Mouse (Mus musculus): Measurements from ENCODE around the gene Mrnip.
"Not testable (repeated sequence)": the region's sequence is repeated elsewhere in the genome, so short reads cannot be mapped to it uniquely, and the experiment has no call there.

The Mrnip gene

DNA sequence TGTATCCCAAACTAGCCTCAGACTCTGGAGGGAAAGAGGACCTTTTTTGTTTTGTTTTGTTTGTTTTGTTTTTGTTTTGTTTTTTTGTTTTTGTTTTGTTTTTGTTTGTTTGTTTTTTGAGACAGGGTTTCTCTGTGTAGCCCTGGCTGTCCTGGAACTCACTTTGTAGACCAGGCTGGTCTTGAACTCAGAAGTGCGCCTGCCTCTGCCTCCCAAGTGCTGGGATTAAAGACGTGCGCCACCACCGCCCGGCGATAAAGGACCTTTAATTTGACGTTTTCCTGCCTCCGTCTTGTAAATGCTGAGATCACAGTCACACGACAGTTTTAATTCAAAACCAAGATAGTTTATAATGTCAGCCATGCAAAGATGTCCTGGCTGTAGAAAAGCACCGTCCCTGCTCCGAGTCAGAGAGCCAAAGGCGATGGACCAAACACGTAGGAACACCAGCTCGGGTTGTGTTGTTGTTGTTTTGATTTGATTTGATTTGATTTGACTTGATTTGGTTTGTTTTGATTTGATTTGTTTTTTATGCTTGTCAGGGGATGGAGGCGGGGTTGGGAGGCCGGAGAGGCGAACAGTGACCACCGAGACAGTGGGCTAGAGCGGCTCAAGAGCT is at the start of gene Mrnip:
Gene Mrnip (plus strand): TSS at position 334 of the 619 bp plus-strand sequence.
- not testable (repeated sequence) for DNase-seq (ENCODE audit: low read depth, low spot score)

DNA sequence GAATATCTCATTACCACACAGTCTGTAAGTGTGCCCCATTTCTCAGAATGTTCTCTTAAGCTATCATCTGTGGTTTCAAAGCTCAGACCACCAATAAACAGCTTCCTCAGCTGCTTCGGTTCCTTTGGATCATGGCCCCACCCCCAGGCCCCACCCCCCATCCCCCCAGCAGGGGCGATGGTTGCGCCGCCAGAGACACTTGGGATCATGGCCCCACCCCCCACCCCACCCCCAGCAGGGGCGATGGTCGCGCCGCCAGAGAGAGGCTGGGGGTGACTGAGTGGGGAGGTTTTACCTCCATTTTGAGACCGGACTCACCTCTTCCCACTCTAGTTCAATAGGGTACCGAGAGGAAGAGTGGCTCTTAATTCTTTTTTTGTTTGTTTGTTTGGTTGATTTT is 46.5 kb upstream of the Mrnip start:
- no peak for DNase-seq (ENCODE audit: low read depth, low spot score)

DNA sequence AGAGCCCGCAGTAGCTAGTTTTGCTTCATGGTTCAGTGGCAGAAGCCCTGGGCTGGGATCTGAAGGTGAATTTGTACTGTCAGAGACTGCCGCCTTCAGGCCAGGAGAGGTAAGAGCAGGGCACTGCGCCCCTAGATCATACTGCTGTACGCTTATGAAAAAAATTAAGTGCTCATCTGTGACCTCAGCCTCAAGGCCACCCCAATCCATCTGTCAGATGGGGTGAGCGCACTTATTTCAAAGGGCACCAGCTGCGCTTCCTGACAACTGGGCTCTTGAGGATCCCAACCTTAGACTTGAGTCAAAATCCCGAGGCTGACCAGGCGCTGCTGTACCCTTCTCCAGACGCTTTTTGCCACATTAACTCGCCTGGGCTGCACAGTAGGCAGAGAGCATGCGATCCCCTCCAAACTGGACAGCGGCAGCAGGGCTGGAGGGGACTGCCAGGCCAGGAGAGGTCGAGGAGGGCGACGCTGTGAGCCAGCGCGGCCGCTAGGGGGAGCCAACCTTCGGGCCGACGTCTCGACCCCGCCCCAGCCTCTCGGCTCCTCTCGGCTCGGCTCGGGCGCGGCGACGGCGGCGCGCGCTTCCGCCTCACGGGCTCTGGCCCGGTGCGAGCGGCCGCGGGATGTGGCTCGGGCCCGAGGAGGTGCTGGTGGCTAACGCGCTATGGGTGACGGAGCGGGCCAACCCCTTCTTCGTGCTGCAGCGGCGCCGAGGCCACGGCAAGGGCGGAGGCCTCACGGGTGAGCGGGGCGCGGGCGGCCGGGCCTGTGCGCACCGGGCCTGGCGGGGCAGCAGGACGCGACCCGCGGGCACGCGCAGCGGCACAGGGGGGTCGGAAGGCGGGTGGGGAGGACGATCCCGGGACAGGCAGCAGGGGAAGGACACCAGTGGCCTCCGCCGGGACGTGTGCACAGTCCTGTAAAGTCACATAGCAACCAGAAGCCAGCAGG is 43.2 kb upstream of the Mrnip start, which contains the start of gene Tbc1d9b:
Gene Tbc1d9b (plus strand): TSS at position 586 of the 956 bp plus-strand sequence.
- peak; percentile 92 for DNase-seq (ENCODE audit: low read depth, low spot score)

DNA sequence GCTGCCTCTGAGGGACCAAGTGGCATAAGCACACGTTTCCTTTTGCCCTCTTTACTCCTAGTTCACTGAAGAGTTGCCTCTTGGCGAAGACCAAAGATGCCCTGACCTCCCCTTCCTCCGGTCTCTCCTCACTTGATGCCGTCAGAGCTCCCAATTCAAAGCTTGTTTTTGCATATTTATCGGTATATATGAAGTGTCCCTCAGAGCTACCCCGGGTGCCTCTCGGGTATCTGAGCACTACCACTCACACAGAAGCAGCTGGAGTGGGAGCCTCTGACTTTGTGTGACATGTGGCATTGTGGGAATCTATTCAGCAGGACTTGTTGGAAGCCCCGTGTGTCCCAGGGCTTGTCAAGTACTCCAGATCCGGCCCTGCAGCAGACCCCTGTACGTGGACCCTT is 42.4 kb upstream of the Mrnip start:
- DNase-seq (ENCODE audit: low read depth, low spot score): peak; percentile 9

DNA sequence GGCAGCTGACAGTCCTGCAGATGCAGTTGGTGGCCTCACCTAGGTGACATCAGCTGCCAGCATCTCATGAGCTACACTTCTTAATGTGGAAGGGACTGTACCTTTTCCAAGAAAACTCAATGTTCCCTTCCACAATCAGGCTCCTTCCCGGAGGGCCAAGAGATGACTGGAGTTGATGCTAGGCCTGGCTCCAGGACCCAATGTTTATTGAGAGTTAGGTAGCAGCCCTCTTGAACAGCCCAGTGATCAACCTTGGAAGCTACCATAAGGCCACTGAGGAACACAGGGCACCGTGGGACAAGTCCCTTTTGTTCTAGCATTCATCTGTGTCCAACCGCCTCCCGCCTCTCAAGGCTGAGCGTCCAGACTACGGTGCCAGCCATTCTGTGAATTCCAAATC is 42.0 kb upstream of the Mrnip start:
- DNase-seq (ENCODE audit: low read depth, low spot score): no peak

DNA sequence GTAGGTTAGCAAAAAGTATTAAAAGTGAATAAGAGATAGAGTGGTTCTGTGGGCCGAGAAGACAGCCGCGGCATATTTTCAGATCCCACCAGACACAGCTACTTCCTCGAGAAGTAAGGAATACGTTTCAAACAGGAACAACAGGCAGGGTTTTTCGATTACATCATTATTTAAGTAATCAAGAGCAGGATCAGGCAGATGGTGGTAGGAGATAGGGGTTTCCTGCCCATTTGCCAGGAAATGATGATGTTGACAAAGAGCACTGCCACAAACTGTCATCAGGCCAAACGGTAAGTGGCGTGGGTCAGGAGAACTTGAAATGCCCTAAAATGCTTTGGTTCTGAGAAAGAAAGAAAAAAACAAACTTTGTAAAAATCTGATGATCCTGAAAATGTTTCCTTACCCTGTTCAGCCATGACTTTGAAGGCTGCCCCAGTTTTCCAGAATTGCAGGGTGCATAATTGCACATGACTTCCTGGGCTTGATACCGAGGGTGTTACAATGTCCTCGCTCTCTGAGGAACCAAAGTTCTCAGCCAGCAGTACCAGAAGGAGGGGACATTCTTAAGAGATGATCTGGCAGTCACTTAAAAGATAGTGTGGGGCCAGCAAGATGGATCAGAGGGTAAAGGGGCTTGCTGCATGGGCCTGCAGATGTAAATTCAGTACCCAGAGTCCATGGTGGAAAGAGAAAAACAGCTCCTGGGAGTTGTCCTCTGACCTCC is 39.9 kb upstream of the Mrnip start:
- DNase-seq (ENCODE audit: low read depth, low spot score): no peak

DNA sequence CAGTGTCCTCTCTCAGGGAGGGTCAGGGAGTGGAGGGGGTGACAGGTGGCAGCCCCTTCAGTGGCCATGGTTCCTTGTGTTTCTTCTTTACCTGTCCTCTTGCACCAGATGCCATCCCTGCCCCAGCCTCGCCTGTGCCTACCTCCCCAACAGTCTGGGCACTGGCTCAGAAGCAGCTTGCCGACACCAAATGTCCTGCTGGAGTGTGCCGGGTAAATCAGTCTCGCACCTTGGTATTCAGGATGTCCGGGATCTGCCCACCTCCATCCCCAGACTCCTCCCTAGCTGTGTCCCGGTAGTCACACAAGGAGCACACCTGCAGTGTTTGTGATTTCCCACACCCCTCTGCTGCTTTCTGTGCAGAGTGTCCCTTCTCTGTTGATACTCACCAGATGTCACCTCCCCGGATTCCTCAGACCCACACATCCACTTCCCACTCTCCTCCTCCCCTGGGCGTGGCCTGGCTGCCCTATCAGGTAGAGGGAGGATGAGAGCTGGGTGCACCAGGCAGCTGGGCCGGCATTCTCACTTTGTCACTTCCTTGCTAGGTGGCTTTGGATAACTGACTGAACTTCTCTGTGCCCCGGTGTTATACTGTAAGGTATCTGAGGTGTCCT is 35.9 kb upstream of the Mrnip start:
- no peak for DNase-seq (ENCODE audit: low read depth, low spot score)

DNA sequence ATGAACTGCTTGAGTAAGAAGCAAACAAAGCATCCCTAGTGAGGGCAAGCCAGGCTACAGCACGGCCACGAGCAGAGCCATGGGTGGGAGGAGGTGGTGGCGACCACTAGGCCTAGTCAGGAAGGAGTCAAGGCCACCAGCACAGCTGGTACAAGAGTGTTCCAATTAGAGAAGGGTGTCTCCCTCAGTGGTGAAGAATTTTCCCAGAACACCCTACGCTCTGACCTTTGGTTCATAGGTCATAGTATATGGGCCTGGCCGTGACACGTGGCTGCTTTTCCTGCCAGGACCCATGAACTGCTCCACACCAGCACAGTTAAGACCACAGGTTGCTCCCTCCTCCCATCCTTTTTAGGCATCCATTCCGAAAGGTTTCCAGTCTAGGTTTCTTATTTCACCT is 34.7 kb upstream of the Mrnip start:
- no peak for DNase-seq (ENCODE audit: low read depth, low spot score)

DNA sequence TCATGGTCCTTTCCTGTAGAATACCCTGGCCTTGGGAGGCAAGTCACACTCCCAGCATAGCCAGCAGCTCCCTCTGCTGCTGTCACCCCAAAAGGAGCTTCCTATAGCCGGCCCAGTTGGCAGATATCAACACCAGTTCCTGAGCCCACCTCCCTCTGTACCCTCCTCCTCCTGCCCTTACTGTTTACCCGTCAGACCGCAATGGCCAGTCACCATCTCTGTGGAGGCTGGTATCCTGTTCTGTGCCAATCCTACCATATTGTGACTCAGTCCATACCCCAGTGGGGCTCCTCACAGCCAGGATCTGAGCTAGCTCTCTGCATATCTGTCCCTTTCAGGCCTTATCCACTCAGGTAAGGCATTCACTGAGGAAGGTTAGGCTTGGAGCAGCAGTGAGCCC is 28.7 kb upstream of the Mrnip start:
- no peak for DNase-seq (ENCODE audit: low read depth, low spot score)

DNA sequence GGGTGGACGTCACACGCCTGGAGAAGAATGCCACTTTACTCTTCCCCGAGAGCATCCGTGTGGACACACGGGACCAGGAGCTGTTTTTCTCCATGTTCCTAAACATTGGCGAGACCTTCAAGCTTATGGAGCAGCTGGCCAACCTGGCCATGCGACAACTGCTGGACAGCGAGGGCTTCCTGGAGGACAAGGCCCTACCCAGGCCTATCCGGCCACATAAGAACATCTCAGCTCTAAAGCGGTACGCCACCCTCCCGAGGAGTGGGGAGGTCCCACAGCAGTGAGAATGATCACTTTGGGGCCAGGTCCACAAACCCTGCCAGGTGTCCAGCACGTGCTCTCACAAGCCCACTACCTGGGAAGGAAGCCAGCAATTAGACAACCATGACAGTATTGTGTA is 28.1 kb upstream of the Mrnip start:
- DNase-seq (ENCODE audit: low read depth, low spot score): no peak

DNA sequence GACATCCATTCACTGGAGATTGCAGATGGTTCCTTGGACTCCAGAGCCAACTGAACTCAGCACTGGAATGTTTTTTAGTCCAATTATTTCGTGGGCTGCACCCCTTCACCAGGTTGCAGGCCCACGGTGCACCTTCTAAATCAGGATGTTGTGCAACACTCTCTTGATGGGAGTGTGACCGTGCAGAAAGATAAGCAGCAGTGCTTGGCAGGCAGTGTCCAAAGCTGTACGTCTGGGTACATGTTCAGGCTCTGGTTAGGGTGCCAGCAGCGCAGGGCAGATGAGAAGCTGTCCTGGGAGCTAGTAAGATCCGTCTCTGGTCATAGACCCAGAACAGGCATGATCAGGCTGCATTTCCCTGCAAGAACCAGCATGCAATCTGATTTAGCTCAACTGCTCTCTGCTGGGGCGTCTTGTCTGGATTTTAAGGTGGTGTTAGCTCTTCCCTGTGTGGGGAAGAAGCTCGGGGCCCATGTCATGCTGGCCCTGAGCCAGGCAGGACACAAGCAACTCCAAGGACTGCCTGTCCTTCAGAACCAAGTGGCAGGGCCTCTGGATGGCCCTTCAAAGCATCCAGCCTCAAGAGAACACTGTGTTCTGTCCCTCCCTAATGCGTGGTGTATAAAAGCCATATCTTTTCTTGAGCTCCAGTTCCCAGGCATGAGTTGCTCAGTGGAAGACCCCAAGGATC is 26.8 kb upstream of the Mrnip start:
- DNase-seq (ENCODE audit: low read depth, low spot score): no peak

DNA sequence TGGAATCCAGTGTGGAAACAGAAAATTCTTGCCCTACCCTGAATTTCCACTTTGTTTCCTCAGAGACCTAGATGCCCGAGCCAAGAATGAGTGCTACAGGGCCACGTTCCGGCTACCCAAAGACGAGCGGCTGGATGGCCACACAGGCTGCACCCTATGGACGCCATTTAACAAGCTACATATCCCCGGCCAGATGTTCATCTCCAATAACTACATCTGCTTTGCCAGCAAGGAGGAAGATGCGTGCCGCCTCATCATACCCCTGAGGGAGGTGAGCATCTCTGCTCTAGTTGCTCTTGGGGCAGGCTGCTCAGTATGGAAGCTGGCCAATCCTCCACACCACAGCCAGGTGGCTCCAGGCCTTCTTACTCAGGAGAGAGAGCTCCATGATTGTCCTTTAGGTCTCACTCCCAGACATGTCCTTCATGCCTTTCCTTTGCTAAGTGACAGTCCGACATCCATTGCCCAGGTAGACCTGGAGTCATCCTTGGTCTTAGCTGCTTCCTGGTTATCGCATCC is 26.2 kb upstream of the Mrnip start:
- DNase-seq (ENCODE audit: low read depth, low spot score): no peak

DNA sequence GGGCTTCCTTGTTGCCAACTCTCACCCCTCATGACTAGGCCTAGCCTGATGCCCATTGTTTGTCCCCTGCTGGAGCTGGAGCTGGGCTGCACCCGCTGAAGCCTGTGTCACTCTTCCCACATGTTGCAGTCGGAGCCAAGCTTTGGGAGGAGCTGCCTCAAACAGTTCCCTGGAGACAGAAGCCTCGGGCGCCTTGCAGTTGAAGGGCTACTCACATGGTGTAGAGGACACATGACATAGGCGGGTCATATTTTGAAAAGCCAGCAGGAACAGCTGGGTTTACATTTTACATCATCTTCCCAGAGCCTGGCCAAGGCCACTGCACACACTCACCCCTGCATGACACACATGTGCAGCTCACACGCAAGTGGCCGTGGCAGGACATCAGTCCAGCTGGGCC is 25.0 kb upstream of the Mrnip start:
- no peak for DNase-seq (ENCODE audit: low read depth, low spot score)

DNA sequence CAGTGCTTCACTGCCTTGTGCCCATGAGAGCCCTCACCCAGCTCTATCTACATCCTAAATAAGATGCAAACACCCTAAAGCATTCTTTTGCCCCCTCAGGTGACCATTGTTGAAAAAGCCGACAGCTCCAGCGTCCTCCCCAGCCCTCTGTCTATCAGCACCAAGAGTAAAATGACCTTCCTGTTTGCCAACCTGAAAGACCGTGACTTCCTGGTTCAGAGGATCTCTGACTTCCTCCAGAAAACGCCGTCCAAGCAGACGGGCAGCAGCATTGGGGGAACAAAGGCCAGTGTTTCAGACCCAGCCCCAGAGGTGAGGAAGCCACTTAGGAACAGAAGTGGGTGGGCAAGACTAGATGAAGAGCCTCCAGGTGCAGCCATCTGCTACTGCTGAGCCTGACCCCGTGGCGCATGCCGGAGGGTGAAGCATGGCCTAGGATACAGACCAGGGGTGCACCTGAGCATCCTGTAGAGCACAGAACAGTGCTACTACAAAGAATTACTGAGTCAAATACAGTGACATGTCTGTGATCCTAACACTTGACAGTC is 24.6 kb upstream of the Mrnip start:
- DNase-seq (ENCODE audit: low read depth, low spot score): no peak

DNA sequence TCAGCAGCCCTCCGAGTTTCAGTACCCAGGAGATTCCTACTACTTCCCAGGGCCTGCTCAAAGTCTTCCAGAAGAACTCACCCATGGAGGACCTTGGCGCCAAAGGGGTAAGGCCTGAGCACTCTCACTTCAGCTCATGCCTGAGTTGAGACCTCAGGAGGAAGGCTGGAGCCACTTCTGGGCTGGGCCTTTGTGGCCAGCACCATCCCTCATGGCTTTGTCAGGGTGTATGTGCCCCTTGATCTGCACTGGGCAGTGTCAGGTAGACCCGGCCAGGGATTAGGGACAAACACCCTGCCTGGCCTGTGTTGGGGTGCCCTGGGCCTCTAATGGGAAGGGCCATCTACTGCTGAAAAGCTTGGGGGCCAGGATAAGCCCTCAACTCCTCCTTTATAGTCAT is 22.9 kb upstream of the Mrnip start:
- no peak for DNase-seq (ENCODE audit: low read depth, low spot score)

DNA sequence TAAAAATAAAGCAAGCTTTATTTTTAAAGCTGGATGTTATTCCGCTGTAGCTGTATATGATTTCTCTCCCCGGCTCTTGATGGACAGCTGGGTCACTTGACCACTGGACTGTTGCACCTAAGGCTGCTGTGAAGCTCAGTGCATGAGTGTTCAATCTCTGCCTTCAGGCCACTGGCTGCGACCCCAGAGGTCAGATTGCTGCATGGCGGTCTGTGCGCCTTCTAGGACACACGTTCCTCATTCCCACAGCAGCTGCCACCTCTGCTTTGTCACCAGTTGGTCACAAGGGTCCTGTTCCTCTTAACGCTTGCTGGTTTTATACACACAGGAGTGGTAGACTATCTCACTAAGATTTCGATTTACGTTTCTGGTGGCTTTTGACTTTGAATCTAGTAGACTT is 20.1 kb upstream of the Mrnip start:
- peak; percentile 35 for DNase-seq (ENCODE audit: low read depth, low spot score)

DNA sequence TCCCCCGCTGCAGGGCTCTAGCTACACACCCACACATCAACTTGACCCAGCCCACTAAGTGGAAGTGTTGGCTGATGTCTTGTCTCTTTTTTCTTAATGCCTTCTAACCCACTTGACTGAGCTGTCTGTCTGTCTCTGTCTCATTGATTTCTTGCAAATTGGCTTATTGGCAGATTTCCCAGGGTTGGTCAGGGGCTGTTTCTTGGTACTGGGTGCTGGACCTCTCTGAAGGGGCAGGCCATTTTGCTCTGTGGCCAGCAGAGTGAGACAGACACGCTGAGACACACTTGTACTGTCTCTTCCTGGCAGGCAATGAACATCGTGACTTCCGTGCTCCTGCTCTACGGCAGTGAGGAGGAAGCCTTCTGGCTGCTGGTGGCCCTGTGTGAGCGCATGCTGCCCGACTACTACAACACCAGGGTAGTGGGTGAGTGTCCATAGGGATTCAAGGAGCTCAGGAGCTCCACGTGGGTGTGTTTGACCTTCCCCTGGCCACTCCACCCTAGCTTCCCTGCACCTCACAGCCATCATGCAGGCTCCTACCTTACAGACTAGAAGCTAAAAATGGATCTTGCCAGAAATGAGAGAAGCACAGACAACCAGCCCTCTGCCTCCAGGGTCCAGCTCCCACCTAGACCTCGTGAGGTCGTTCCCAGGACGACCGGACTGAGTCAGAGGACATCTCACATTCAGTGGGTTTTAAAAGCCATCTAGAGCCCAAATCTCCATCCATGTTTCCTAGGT is 19.3 kb upstream of the Mrnip start:
- DNase-seq (ENCODE audit: low read depth, low spot score): no peak

DNA sequence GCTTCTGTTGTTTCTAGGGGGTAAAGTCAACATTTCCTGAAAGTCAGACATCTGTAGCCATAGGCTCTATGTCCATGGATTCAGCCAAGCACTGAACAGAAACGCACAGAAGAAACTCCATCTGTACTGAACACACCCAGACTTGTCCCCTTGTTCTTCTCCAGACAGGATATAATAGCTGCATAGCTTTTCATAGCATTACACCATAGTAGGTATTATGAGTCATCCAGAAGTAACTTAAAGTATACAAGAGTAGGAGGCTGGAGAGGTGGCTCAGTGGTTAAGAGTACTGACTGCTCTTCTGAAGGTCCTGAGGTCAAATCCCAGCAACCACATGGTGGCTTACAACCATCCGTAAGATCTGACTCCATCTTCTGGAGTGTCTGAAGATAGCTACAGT is 18.5 kb upstream of the Mrnip start:
- no peak for DNase-seq (ENCODE audit: low read depth, low spot score)

DNA sequence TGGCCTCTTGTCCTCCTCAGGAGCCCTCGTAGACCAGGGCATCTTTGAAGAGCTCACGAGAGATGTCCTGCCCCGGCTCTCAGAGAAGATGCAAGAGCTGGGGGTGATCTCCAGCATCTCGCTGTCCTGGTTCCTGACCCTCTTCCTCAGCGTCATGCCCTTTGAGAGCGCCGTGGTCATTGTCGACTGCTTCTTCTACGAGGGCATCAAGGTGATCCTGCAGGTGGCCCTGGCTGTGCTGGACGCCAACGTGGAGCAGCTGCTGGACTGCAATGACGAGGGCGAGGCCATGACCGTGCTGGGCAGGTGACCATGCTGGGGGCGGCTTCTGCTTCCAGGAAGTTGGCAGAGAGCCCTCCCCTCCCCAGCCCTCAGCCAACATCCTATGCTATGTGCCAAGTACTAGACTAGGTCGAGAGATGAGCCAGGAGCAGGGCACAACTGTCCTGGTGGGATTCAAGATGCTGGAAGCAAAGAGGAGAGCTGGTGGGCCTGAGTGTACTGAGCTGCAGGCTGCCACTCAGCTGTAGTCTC is 17.5 kb upstream of the Mrnip start:
- DNase-seq (ENCODE audit: low read depth, low spot score): no peak

DNA sequence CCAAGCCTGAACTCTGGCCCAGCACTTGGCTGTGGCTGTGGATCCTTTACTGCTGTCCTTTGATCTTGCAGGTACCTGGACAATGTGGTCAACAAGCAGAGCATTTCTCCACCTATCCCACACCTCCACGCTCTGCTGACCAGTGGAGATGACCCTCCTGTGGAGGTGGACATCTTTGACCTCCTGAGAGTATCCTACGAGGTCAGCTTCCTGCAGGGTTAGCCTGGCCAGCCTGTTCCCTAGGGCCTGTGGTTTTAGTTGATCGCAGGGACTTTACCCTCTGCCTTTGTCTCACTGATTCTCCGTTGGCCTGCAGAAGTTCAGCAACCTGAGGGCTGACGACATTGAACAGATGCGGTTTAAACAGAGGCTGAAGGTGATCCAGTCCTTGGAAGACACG is 15.9 kb upstream of the Mrnip start:
- DNase-seq (ENCODE audit: low read depth, low spot score): no peak
